Mouse (Mus musculus) CH12.LX (cell line): ENCODE results near the gene Miox. TPM values are rescaled to one million over a fixed set of nuclear protein-coding genes. Genes with fewer than 3 reads are reported as not detected.

Source experiments
- DNase-seq: peaks from one replicate; pipeline ENCODE4 v3.0.0-alpha.2; 2013; ENCODE audit errors: extremely low read depth
- H3K27ac ChIP-seq: 2 replicates; pipeline ENCODE4 v1.5.1; 2012; ENCODE audit warnings: low read depth, mild to moderate bottlenecking, control low read depth, moderate library complexity; ENCODE audit not compliant: insufficient read depth
- H3K27me3 ChIP-seq: replicated peaks from 2 replicates; pipeline ENCODE3; 2012; ENCODE audit warnings: inconsistent platforms
- H3K36me3 ChIP-seq, 2 experiments: replicated peaks in 1 of 2; 2 replicates each; pipeline versions ENCODE3 to v1.6.1; 2012; ENCODE audit warnings: inconsistent platforms in 1 of 2, low read length in 1 of 2, mild to moderate bottlenecking in 1 of 2, mixed read lengths in 1 of 2, moderate library complexity in 1 of 2; ENCODE audit not compliant: control insufficient read depth in 1 of 2, insufficient read depth in 1 of 2
- H3K4me1 ChIP-seq, 2 experiments: 2 replicates each; pipeline ENCODE4 v1.6.1; 2012; ENCODE audit warnings: inconsistent platforms in 1 of 2, moderate library complexity in 1 of 2; ENCODE audit not compliant: insufficient read depth in 2 of 2, control insufficient read depth in 1 of 2
- H3K4me2 ChIP-seq: 2 replicates; pipeline ENCODE4 v1.6.1; 2012; ENCODE audit warnings: low read depth, mild to moderate bottlenecking, control low read depth; ENCODE audit not compliant: poor library complexity, insufficient read depth, severe bottlenecking
- H3K4me3 ChIP-seq, 3 experiments: fragments of 150-350 bp in 1 of 3; sonication (generic) in 1 of 3; replicated peaks in 1 of 3; 2 replicates each; pipeline versions ENCODE3 to v1.5.1; 2011 to 2012; ENCODE audit warnings: low read depth in 2 of 3, low read length in 2 of 3, mild to moderate bottlenecking in 2 of 3, moderate library complexity in 2 of 3, control low read depth in 1 of 3, improper control_type of control experiment in 1 of 3, inconsistent platforms in 1 of 3, mixed read lengths in 1 of 3; ENCODE audit not compliant: poor library complexity in 1 of 3
- H3K79me2 ChIP-seq: replicated peaks from 2 replicates; pipeline ENCODE4 v1.6.1; 2012; ENCODE audit warnings: mild to moderate bottlenecking, moderate library complexity; ENCODE audit not compliant: control insufficient read depth, poor library complexity, insufficient read depth, severe bottlenecking; ENCODE audit errors: extremely low read depth
- H3K9ac ChIP-seq: 2 replicates; pipeline ENCODE4 v1.6.1; 2012; ENCODE audit warnings: low read depth, mild to moderate bottlenecking, control low read depth, moderate library complexity; ENCODE audit not compliant: insufficient read depth
- H3K9me3 ChIP-seq: replicated peaks from 2 replicates; pipeline ENCODE3; 2012; ENCODE audit warnings: low read length, inconsistent platforms, mixed read lengths
- BHLHE40 ChIP-seq: IDR thresholded peaks from 2 replicates; pipeline ENCODE4 v1.6.1; 2011; ENCODE audit warnings: mild to moderate bottlenecking, low read depth, low read length, improper control_type of control experiment
- CHD1 ChIP-seq: IDR thresholded peaks from 2 replicates; pipeline ENCODE4 v1.6.1; 2012; ENCODE audit warnings: low read depth, low read length, improper control_type of control experiment, inconsistent platforms
- CTCF ChIP-seq, 2 experiments: IDR thresholded peaks in 1 of 2; conservative IDR thresholded peaks in 1 of 2; 2 replicates each; pipeline ENCODE4 v1.5.1; 2011 to 2012; ENCODE audit warnings: low read depth in 2 of 2, low read length in 2 of 2, improper control_type of control experiment in 1 of 2, inconsistent platforms in 1 of 2, mild to moderate bottlenecking in 1 of 2, moderate library complexity in 1 of 2
- E2F4 ChIP-seq: IDR thresholded peaks from 2 replicates; pipeline ENCODE4 v1.6.1; 2011; ENCODE audit warnings: low read depth, low read length, improper control_type of control experiment; ENCODE audit not compliant: insufficient replicate concordance
- ELF1 ChIP-seq: IDR thresholded peaks from 2 replicates; pipeline ENCODE4 v1.6.1; 2014; ENCODE audit warnings: low read depth, mild to moderate bottlenecking, inconsistent platforms, low read length, improper control_type of control experiment
- ETS1 ChIP-seq: conservative IDR thresholded peaks from 2 replicates; pipeline ENCODE4 v1.6.1; 2012; ENCODE audit warnings: low read depth, mild to moderate bottlenecking, inconsistent platforms, low read length, improper control_type of control experiment, moderate library complexity
- HCFC1 ChIP-seq: IDR thresholded peaks from 2 replicates; pipeline ENCODE4 v1.6.1; 2012; ENCODE audit warnings: low read depth, mild to moderate bottlenecking, inconsistent platforms, low read length, improper control_type of control experiment
- IRF4 ChIP-seq: IDR thresholded peaks from 2 replicates; pipeline ENCODE4 v1.6.1; 2014; ENCODE audit warnings: low read depth, mild to moderate bottlenecking, inconsistent platforms, low read length, improper control_type of control experiment
- JUND ChIP-seq: conservative IDR thresholded peaks from 2 replicates; pipeline ENCODE4 v1.6.1; 2011; ENCODE audit warnings: low read depth, low read length, improper control_type of control experiment
- KAT2A ChIP-seq: IDR thresholded peaks from 2 replicates; pipeline ENCODE4 v1.6.1; 2012; ENCODE audit warnings: low read length, improper control_type of control experiment, inconsistent platforms; ENCODE audit not compliant: insufficient replicate concordance
- MAFK ChIP-seq: IDR thresholded peaks from 2 replicates; pipeline ENCODE4 v1.6.1; 2011; ENCODE audit warnings: low read length, improper control_type of control experiment; ENCODE audit not compliant: insufficient replicate concordance
- MAX ChIP-seq: IDR thresholded peaks from 2 replicates; pipeline ENCODE4 v1.6.1; 2011; ENCODE audit warnings: low read length, improper control_type of control experiment
- MAZ ChIP-seq: IDR thresholded peaks from 2 replicates; pipeline ENCODE4 v1.6.1; 2012; ENCODE audit warnings: low read depth, mild to moderate bottlenecking, inconsistent platforms, low read length, improper control_type of control experiment, moderate library complexity
- NRF1 ChIP-seq: IDR thresholded peaks from 2 replicates; pipeline ENCODE4 v1.6.1; 2014; ENCODE audit warnings: low read depth, mild to moderate bottlenecking, inconsistent platforms, low read length, improper control_type of control experiment, moderate library complexity
- PAX5 ChIP-seq: IDR thresholded peaks from 2 replicates; pipeline ENCODE4 v1.6.1; 2012; ENCODE audit warnings: low read length, inconsistent platforms, mixed read lengths
- POLR2AphosphoS2 ChIP-seq: IDR thresholded peaks from 2 replicates; pipeline ENCODE4 v1.6.1; 2011; ENCODE audit warnings: low read depth, low read length, improper control_type of control experiment
- RCOR1 ChIP-seq: conservative IDR thresholded peaks from 2 replicates; pipeline ENCODE4 v1.6.1; 2012; ENCODE audit warnings: low read depth, mild to moderate bottlenecking, inconsistent platforms, low read length, improper control_type of control experiment
- SMC3 ChIP-seq: IDR thresholded peaks from 2 replicates; pipeline ENCODE4 v1.6.1; 2011; ENCODE audit warnings: low read depth, low read length, improper control_type of control experiment
- TCF12 ChIP-seq: IDR thresholded peaks from 2 replicates; pipeline ENCODE4 v1.6.1; 2014; ENCODE audit warnings: low read depth, mild to moderate bottlenecking, inconsistent platforms, low read length, improper control_type of control experiment
- UBTF ChIP-seq: IDR thresholded peaks from 2 replicates; pipeline ENCODE4 v1.6.1; 2012; ENCODE audit warnings: low read depth, mild to moderate bottlenecking, inconsistent platforms, low read length, improper control_type of control experiment, moderate library complexity
- ZKSCAN1 ChIP-seq: IDR thresholded peaks from 2 replicates; pipeline ENCODE4 v1.6.1; 2012; ENCODE audit warnings: low read depth, inconsistent platforms, low read length, improper control_type of control experiment, borderline replicate concordance
- dilution Hi-C: fragments of 300-500 bp; cut with MboI; formaldehyde crosslinking; loops from 2 replicates; pipeline ENCODE4 v1.14.3; 2020; ENCODE audit warnings: low sequenced_read_pairs; ENCODE audit not compliant: extremely low pct_unique_long_range_greater_than_20kb, extremely low pct_ligation_motif_present
- in situ Hi-C: fragments of 300-500 bp; cut with MboI; formaldehyde crosslinking; loops from 3 replicates; pipeline ENCODE4 v1.14.3; 2019; ENCODE audit warnings: low sequenced_read_pairs, low pct_ligation_motif_present, low pct_unique_long_range_greater_than_20kb, mixed read lengths
- polyA plus RNA-seq: library from polyadenylated mRNA; unstranded; fragments of >175 nt; gene quantifications from 2 replicates; pipeline ENCODE4 v1.2.1, GENCODE M21; 2012; ENCODE audit warnings: low read depth; ENCODE audit not compliant: insufficient read length
- total RNA-seq, 2 experiments: library from RNA; depleted of rRNA; stranded (reverse); fragments of 300-350 nt in 1 of 2; fragments of >200 nt in 1 of 2; gene quantifications; 2 replicates each; pipeline ENCODE4 v1.2.3; 2012 to 2014

Gene Miox
- total and polyA plus RNA-seq, 3 experiments: not detected

- H3K4me1 ChIP-seq: peaks cover 14 to 32% of the 10 kb centered on the region in 2 experiments
- dilution Hi-C loops: no loop called here
- H3K4me2 ChIP-seq: no peak overlapping the region
- H3K36me3 ChIP-seq: peaks cover 45 to 88% of the 10 kb centered on the region in 2 experiments
- no peak overlapping the region for H3K9ac ChIP-seq
- no peaks in the 10 kb centered on the region for H3K79me2 ChIP-seq
- H3K27me3 ChIP-seq: no peaks in the 10 kb centered on the region
- no peaks in the 10 kb centered on the region for H3K9me3 ChIP-seq
- in situ Hi-C loops: no loop called here
- TF ChIP-seq BHLHE40 (no peak), SMC3 (no peak), HCFC1 (no peak)
- TF ChIP-seq, all 38 proteins: peak for 0
- Histone ChIP-seq H3K4me3 (no peak overlapping the region), H3K27ac (no peak overlapping the region)
- no peak for DNase-seq
Measured at GRCm38 (mm10) chr15:89286582-89286981, 47.6 kb upstream of the Miox start.

DNA sequence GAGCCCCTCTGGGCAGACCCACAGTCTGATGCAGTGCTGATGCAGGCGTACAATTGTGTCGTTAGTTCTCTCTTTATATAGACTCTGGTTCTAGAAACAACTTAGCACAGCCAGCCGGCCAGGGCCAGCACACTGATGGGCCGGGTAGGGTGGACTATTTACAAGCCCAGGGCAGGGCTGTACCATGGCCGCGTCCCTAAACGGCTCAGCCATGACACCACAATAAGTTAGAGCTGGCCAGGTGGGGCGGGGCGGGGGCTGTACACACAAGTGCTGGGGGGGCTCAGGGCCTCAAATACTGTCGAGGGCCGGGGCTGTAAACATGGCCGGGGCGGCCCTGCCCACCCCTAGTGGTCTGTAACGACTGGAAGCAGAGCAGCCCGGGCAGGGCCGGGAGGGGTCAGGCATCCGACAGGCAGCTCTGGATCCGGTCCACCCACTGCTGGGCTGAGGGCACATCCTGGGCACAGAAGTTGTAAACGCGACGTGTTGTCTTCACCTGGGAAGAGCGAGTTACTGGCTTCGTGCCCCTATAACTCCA is 45.9 kb upstream of the Miox start:
- DNase-seq: no peak
- H3K27ac ChIP-seq: no peak overlapping the region
- H3K4me3 ChIP-seq: no peak overlapping the region
- peaks cover 49 to 88% of the 10 kb centered on the region in 2 experiments for H3K36me3 ChIP-seq
- TF ChIP-seq RCOR1: no peak
- no peak for TF ChIP-seq POLR2AphosphoS2
- no peak for TF ChIP-seq SMC3
- TF ChIP-seq CTCF (conservative IDR thresholded peaks at IDR 0.05 in 1 of 2, IDR thresholded peaks at IDR 0.05 in 1 of 2; ENCODE audit: low read depth in 2 of 2, low read length in 2 of 2): no peak
- TF ChIP-seq UBTF: no peak
- TF ChIP-seq MAZ: no peak
- no peak for TF ChIP-seq KAT2A
- peaks cover 3 to 18% of the 10 kb centered on the region in 2 experiments; a peak in 3 of 4 replicates for H3K4me1 ChIP-seq
- dilution Hi-C loops: no loop called here
- no peaks in the 10 kb centered on the region for H3K79me2 ChIP-seq
- H3K9ac ChIP-seq: no peak overlapping the region
- H3K9me3 ChIP-seq: no peaks in the 10 kb centered on the region
- in situ Hi-C loops: no loop called here
- no peaks in the 10 kb centered on the region for H3K27me3 ChIP-seq
- H3K4me2 ChIP-seq: no peak overlapping the region

- peaks cover 0 to 9% of the 10 kb centered on the region in 2 experiments; a peak in 2 of 4 replicates for H3K4me1 ChIP-seq
- H3K79me2 ChIP-seq: no peaks in the 10 kb centered on the region
- no peak for DNase-seq
- H3K36me3 ChIP-seq: peaks cover 58 to 88% of the 10 kb centered on the region in 2 experiments
- TF ChIP-seq NRF1 (no peak), CHD1 (no peak), JUND (no peak), HCFC1 (no peak), ETS1 (no peak), UBTF (no peak), BHLHE40 (no peak), TCF12 (no peak), MAX (no peak), PAX5 (no peak), ZKSCAN1 (no peak), IRF4 (no peak), E2F4 (no peak), MAFK (no peak), ELF1 (no peak), CTCF (conservative IDR thresholded peaks at IDR 0.05 in 1 of 2, IDR thresholded peaks at IDR 0.05 in 1 of 2; ENCODE audit: low read depth in 2 of 2, low read length in 2 of 2) (no peak)
- TF ChIP-seq, all 38 proteins: peak for 0
- in situ Hi-C loops: no loop called here
- Histone ChIP-seq H3K9me3 (no peaks in the 10 kb centered on the region), H3K27ac (no peak overlapping the region), H3K4me2 (no peak overlapping the region), H3K27me3 (no peaks in the 10 kb centered on the region), H3K4me3 (no peak overlapping the region), H3K9ac (no peak overlapping the region)
- dilution Hi-C loops: no loop called here
Measured at GRCm38 (mm10) chr15:89289455-89289854, 44.7 kb upstream of the Miox start.
